Mouse (Mus musculus): ENCODE results near the gene Olfr1393. TPM values are rescaled to one million over a fixed set of nuclear protein-coding genes. Genes with fewer than 3 reads are reported as not detected.

Gene Olfr1393
- polyA plus RNA-seq, 2 experiments = 0.03 to 0.05 TPM

DNA sequence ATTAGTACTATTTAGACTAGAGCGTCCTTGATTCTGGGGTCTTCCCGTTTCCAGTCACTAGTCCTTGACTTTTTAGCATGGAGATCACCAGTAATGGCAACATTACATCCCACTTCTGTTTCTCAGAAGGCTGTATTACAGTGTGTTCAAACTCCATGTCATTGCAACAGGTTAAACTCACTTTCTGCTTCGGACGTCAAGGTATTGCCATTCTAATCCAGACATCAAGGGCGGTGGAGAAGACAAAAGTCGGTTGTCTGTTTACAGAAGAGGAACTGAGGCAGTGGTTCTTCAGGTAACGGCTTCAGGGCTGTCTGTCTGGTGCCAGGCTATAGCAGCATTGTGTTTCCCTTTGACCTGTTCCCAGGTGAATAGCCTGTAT lies 26.7 kb upstream of the Olfr1393 start:
- H3K27me3 ChIP-seq (ENCODE audit: control insufficient read depth, insufficient read depth, low read length) = no peaks in the 10 kb centered on the region
- H3K9me3 ChIP-seq (ENCODE audit: control insufficient read depth, low read length) = no peaks in the 10 kb centered on the region
- H3K4me2 ChIP-seq (ENCODE audit: low read depth) = peak overlapping the region; percentile 73
- peak overlapping the region; percentile 93 for H3K9ac ChIP-seq (replicated peaks)
- peaks cover 20% of the 10 kb centered on the region for H3K36me3 ChIP-seq (replicated peaks; ENCODE audit: control insufficient read depth, insufficient read depth, low read depth)
- DNase-seq (ENCODE audit: low read depth in 3 of 3, low spot score in 3 of 3) (no peak), ATAC-seq (ENCODE audit: insufficient read depth) (no peak)
- H3K27ac ChIP-seq = peak overlapping the region; percentile 81
- WGBS (ENCODE audit: insufficient replicate concordance) = 17% methylated on average over 7 of the region's 7 CpGs
- peaks cover 31 to 49% of the 10 kb centered on the region in 2 experiments for H3K4me1 ChIP-seq (replicated peaks; ENCODE audit: control insufficient read depth in 2 of 2, insufficient read depth in 2 of 2, low read length in 1 of 2)
- TF ChIP-seq CTCF (IDR thresholded peaks at IDR 0.05; ENCODE audit: low read depth) = no peak
- no peak for TF ChIP-seq EP300 (IDR thresholded peaks at IDR 0.05; ENCODE audit: low read depth)
- peak overlapping the region; percentile 82 for H3K4me3 ChIP-seq (ENCODE audit: insufficient read depth in 1 of 2, low read depth in 2 of 2, low read length in 2 of 2)

DNA sequence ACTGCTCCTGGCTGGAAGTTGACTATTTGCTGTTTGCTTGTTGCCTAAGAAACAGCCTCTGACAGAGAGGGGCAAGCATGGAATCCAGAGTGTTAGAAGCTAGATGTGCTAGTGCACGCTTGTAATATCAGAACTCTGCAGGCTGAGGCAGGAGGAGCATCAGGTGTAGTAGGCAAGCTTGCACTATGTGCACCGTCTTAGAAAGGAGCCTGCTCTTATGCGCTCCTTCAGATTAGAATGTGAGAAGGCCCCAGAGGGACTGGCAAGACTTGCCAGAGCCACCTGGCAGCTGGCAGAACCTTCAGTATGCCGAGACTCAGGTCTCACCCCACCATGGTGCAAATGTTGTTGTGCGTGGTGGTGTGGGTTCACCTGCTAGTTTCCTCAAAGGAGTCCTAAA lies 26.1 kb upstream of the Olfr1393 start:
- H3K27ac ChIP-seq = peak overlapping the region; percentile 81

DNA sequence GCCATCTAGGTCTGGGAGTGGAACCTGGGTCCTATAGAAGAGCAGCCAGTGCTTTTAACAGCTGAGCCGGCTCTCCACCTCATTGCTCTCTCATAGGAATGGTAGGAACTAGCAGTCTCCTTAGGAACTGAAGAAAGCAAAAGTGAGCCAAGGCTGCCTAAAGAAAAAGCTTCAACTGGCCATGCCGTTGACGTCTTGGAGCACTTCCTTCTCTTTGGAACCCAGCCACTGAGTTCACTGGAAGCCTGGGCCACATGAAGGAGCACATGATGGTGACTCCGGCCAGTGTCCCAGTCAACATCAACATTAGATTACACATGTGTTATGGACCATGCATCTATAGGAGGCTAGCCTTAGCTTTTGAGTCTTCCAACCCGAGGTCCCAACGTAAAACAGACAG lies 25.1 kb upstream of the Olfr1393 start:
- no peaks in the 10 kb centered on the region for H3K27me3 ChIP-seq (ENCODE audit: control insufficient read depth, insufficient read depth, low read length)
- H3K27ac ChIP-seq = no peak overlapping the region
- H3K36me3 ChIP-seq (replicated peaks; ENCODE audit: control insufficient read depth, insufficient read depth, low read depth) = peaks cover 25% of the 10 kb centered on the region
- DNase-seq (ENCODE audit: low read depth in 3 of 3, low spot score in 3 of 3) = no peak
- H3K4me1 ChIP-seq (replicated peaks; ENCODE audit: control insufficient read depth in 2 of 2, insufficient read depth in 2 of 2, low read length in 1 of 2) = peaks cover 21 to 37% of the 10 kb centered on the region in 2 experiments
- no peak overlapping the region for H3K4me3 ChIP-seq (ENCODE audit: insufficient read depth in 1 of 2, low read depth in 2 of 2, low read length in 2 of 2)
- ATAC-seq (ENCODE audit: insufficient read depth) = no peak
- no peaks in the 10 kb centered on the region for H3K9me3 ChIP-seq (ENCODE audit: control insufficient read depth, low read length)
- H3K9ac ChIP-seq (replicated peaks) = no peak overlapping the region; the same call in 1 of the 2 replicates
- H3K4me2 ChIP-seq (ENCODE audit: low read depth) = peak overlapping the region; percentile 73; the same call in 1 of the 2 replicates
- WGBS (ENCODE audit: insufficient replicate concordance) = 77% methylated on average over 6 of the region's 6 CpGs
- TF ChIP-seq CTCF (IDR thresholded peaks at IDR 0.05; ENCODE audit: low read depth) = no peak
- TF ChIP-seq EP300 (IDR thresholded peaks at IDR 0.05; ENCODE audit: low read depth) = no peak

More for the DNA sequence above, 26.1 kb upstream of the Olfr1393 start:
- Histone ChIP-seq H3K4me3 (ENCODE audit: insufficient read depth in 1 of 2, low read depth in 2 of 2, low read length in 2 of 2) (peak overlapping the region; percentile 82), H3K4me2 (ENCODE audit: low read depth) (peak overlapping the region; percentile 73), H3K4me1 (replicated peaks; ENCODE audit: control insufficient read depth in 2 of 2, insufficient read depth in 2 of 2, low read length in 1 of 2) (peaks cover 28 to 43% of the 10 kb centered on the region in 2 experiments), H3K36me3 (replicated peaks; ENCODE audit: control insufficient read depth, insufficient read depth, low read depth) (peaks cover 21% of the 10 kb centered on the region), H3K9ac (replicated peaks) (peak overlapping the region; percentile 10; the same call in 1 of the 2 replicates), H3K27me3 (ENCODE audit: control insufficient read depth, insufficient read depth, low read length) (no peaks in the 10 kb centered on the region), H3K9me3 (ENCODE audit: control insufficient read depth, low read length) (no peaks in the 10 kb centered on the region)
- no peak for DNase-seq (ENCODE audit: low read depth in 3 of 3, low spot score in 3 of 3)
- no peak for ATAC-seq (ENCODE audit: insufficient read depth)
- WGBS (ENCODE audit: insufficient replicate concordance) = 38% methylated on average over 5 of the region's 5 CpGs
- TF ChIP-seq EP300 (IDR thresholded peaks at IDR 0.05; ENCODE audit: low read depth) (no peak), CTCF (IDR thresholded peaks at IDR 0.05; ENCODE audit: low read depth) (no peak)

- TF ChIP-seq CTCF (IDR thresholded peaks at IDR 0.05; ENCODE audit: low read depth) (no peak), EP300 (IDR thresholded peaks at IDR 0.05; ENCODE audit: low read depth) (no peak)
- H3K4me2 ChIP-seq (ENCODE audit: low read depth) = no peak overlapping the region
- H3K4me1 ChIP-seq (replicated peaks; ENCODE audit: control insufficient read depth in 2 of 2, insufficient read depth in 2 of 2, low read length in 1 of 2) = no peaks in the 10 kb centered on the region
- no peak overlapping the region for H3K27ac ChIP-seq
- 65% methylated on average over 2 of the region's 2 CpGs for WGBS (ENCODE audit: insufficient replicate concordance)
- no peak overlapping the region for H3K4me3 ChIP-seq (ENCODE audit: insufficient read depth in 1 of 2, low read depth in 2 of 2, low read length in 2 of 2)
- H3K27me3 ChIP-seq (ENCODE audit: control insufficient read depth, insufficient read depth, low read length) = no peaks in the 10 kb centered on the region
- peaks cover 40% of the 10 kb centered on the region for H3K36me3 ChIP-seq (replicated peaks; ENCODE audit: control insufficient read depth, insufficient read depth, low read depth)
- DNase-seq (ENCODE audit: low read depth in 3 of 3, low spot score in 3 of 3) (no peak), ATAC-seq (ENCODE audit: insufficient read depth) (no peak)
- H3K9ac ChIP-seq (replicated peaks) = no peak overlapping the region
- H3K9me3 ChIP-seq (ENCODE audit: control insufficient read depth, low read length) = no peaks in the 10 kb centered on the region
These were observed 18.8 kb upstream of the Olfr1393 start for GRCm38 (mm10) chr11:49259296-49259695.

- Histone ChIP-seq H3K27ac (no peak overlapping the region), H3K36me3 (replicated peaks; ENCODE audit: control insufficient read depth, insufficient read depth, low read depth) (peaks cover 36% of the 10 kb centered on the region), H3K9ac (replicated peaks) (no peak overlapping the region), H3K4me2 (ENCODE audit: low read depth) (no peak overlapping the region), H3K27me3 (ENCODE audit: control insufficient read depth, insufficient read depth, low read length) (no peaks in the 10 kb centered on the region), H3K9me3 (ENCODE audit: control insufficient read depth, low read length) (no peaks in the 10 kb centered on the region), H3K4me3 (ENCODE audit: insufficient read depth in 1 of 2, low read depth in 2 of 2, low read length in 2 of 2) (no peak overlapping the region), H3K4me1 (replicated peaks; ENCODE audit: control insufficient read depth in 2 of 2, insufficient read depth in 2 of 2, low read length in 1 of 2) (no peaks in the 10 kb centered on the region)
- WGBS (ENCODE audit: insufficient replicate concordance) = 40% methylated on average over 1 of the region's 1 CpGs
- ATAC-seq (ENCODE audit: insufficient read depth) (no peak), DNase-seq (ENCODE audit: low read depth in 3 of 3, low spot score in 3 of 3) (no peak)
- no peak for TF ChIP-seq CTCF (IDR thresholded peaks at IDR 0.05; ENCODE audit: low read depth)
- no peak for TF ChIP-seq EP300 (IDR thresholded peaks at IDR 0.05; ENCODE audit: low read depth)
These were observed 18.3 kb upstream of the Olfr1393 start for GRCm38 (mm10) chr11:49259829-49260228.

All from liver, embryonic 14.5 days (tissue).